Mouse (Mus musculus): Measurements from ENCODE around the gene Anapc4.

The Anapc4 gene

DNA sequence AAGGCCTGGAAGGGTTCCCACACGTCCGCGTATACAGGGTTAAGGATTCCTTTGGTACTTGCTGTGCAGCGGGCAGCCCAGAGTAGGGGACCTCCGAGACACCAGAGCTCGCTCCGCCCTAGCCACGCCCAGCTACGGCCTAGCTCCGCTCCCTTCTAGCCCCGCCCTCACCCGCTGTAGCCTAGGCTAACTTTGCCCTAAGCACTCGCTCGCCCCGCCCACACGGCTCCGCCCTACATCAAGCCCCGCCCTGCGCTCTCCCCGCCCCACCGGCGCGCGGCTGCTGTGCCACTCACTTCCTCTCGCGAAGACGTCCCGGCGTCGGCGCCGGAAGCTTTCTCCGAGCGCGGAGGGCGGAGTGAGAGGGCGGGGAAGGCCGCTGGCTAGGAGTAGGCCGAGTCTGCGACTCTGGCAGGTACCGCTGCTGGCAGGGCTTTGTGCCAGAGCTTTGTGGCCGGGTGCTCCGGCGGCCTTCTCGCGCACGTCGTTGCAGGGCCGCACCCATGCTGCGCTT, at the start of gene Anapc4:
TSS of gene Anapc4 (plus strand) at position 252 of the 514 bp plus-strand sequence.
- DNase-seq (ENCODE audit: low spot score): peak; percentile 100

DNA sequence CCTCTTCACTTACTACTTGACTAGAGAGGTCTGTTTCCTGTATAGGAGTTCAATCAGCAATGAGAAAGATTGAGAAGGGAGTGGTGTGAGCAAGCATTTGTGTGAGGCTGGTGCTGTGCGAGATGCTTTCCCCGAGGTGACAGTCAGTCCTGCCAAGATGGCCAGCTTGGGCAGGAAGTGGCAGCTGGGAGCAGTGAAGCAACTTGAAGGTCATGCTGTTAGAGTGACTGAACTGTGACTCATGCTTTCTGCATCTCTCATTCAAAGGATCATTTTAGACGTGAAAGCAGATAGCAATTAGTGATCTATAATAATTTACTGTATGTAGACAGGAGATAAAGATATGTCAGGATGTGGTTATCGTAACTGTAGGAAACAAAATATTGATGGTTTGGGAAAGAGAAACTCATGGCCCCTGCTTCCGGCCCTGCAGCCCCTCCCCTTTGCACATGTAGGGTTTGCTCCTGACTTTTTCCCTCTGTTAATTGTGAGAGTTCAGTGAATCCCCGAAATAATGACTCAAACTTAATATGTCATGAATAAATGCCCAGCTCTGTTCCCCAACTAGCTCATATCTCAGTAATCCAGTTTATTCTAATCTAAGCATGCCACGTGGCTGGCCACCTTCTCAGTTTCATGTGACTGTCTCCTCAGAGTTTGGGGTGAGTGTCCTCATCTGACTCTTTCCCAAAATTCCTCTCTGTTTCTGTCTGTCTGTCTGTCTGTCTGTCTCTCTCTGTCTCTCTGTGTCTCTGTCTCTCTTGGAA, 47.1 kb upstream of the Anapc4 start:
- DNase-seq (ENCODE audit: low spot score): no peak

DNA sequence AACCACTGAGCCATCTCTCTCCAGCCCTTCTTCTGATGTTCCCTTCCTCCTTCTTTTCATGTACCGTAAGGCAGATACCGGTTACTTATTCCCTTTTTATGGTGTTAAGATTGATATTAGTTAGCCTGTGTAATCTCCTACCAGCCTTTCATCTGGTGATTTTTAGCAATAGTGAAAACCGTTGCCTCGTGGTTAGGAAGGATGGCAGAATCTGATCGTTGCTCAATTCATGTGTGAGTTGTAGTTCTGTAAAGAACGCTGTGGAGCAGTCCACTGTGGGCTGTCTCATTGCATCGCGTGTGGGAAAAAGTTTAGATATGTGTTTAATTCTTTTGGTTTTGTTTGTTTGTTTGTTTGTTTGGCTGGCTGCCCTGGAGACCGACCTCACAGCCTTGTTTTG, 40.6 kb upstream of the Anapc4 start:
- DNase-seq (ENCODE audit: low spot score): no peak

DNA sequence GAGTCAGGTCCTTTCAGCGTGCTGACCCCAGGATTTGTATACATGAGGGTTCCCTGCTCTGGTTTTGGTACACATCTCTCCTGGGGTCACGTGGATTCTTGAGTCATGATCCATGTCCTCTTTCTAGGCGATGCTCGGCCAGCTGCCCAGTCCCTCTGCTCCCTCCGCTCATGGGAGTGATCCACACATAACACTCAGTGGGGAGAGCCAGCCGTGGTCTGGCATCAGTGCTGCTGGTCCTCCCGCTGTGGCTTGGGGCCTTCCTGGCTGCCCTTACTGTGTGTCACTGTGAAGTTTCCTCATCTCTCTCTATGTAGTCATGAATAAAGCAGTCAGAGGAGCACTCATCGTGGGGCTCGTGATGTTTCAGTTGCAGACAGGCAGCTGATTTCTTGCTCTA, 39.7 kb upstream of the Anapc4 start:
- no peak for DNase-seq (ENCODE audit: low spot score)

DNA sequence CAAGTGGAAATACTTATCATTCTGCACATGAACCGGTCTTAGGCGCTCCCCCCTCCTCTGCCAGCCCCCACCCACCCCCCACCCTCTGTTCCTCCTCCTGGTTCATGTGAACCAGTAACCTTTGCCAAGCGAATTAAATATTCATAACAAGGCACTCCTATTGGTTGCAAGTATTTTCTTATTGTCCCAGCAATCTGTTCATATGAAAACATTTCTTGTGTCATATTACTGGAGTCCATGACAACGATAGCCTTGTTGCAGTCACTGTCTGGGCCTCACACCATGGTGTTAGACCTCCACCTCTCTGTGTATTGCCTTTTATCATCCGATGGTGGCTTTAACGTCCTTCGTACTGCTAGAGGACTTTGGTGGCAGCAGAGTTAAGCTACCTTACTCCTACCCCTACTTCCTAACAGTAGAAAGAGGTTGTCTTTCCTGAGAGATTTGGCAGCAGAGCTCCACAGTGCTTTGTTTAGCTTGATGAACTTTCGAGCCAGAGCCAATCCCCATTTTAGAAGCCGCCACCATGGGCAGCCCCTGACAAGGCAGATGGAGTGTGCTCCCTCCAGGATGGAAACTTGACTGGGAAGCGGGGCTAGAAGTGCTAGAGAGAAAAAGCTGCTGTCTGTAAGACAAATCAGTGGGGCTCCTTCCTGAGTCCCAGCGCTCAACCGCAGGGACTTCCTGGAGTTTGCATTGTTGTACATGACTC, 34.4 kb upstream of the Anapc4 start:
- no peak for DNase-seq (ENCODE audit: low spot score)

DNA sequence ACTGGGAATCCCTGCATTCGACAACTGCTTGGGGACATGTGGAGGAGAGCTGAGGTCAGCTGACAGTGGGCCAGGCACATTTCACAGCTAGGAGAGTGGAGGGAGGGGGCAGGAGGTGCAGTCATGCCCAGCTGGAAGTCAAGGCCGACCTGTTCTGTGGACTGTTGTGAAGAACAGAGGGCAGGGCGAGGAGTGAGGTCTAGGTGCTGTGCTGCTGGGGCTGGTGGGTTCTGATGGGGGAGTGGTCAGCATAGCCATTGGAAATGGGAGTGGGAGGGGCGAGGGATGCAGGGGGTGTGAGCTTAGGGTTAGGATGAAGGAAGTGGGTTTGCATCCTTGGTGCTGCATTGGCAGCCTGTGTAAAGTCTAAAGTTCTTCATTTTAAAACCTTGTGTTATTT, 28.0 kb upstream of the Anapc4 start:
- DNase-seq (ENCODE audit: low spot score): no peak

DNA sequence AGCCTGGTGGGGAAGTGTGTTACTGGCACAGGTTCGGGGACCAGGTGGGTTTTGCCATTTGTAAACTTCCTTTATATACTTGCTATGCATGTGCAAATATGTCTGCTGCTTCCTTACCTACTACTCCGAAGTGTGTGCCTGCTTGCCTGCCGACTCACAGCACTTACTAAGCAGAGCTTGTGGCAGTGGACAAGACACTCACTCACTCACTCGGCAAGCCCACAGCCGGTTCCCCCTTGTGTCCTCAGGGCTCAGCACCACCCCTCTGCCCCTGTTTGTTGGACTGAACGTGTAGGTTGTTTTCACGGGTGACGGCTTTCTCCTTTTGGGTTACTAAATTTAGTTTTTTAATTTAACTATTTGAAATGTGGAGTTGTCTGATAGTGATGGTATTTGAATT, 27.5 kb upstream of the Anapc4 start:
- no peak for DNase-seq (ENCODE audit: low spot score)

DNA sequence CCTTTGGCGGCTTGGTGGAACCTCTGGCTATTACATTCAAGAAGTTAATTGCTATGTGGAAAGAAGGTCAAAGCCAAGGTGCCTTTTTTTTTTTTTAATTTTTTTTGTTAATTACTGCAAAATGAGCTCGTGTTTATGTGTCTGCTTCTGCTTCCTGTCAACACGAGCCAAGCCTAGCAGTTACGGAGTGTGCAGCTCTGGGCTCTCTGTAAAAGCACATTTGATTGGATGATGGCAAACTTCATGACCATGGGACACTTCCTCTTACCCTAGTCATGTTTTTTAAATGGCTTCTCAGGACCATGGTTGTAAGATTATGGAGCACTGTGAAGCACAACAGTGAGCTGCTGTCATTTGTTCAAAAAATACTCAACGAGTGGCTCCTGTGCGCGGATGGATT, 26.8 kb upstream of the Anapc4 start:
- no peak for DNase-seq (ENCODE audit: low spot score)

DNA sequence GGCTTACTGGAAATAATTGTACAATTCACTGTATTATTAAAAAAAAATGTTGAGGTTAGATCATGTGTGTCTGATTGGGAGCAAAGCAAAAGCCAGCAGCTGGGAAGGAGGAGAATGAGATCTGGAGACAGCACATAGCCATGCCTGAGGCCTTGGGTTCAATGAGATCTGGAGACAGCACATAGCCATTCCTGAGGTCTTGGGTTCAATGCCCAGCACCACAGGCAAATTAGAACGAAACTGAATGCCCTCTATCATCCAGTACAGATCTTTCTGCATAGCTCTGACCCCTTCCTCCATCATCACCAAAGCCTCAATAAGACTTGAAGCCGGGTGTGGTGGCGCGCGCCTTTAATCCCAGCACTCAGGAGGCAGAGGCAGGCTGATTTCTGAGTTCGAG, 23.4 kb upstream of the Anapc4 start:
- no peak for DNase-seq (ENCODE audit: low spot score)

DNA sequence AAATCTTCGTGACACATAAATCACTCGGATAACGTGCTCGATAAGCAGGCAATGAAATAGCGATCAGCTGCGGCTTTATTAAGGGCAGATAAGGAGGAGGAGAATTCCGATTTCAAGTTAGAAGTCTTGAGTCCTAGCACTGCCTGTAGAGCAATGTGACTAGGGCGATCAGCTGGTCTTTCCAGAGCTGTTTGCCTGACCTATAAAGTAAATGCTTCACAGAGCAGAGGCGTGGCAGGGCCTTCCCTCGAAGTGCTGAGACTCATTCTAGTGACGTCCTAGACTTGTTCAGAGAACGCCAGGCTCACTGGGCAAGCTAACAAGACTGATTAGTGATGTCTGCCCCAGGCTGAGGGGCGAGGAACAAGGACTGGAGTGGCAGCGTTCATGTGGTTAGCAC, 22.8 kb upstream of the Anapc4 start:
- DNase-seq (ENCODE audit: low spot score): no peak

DNA sequence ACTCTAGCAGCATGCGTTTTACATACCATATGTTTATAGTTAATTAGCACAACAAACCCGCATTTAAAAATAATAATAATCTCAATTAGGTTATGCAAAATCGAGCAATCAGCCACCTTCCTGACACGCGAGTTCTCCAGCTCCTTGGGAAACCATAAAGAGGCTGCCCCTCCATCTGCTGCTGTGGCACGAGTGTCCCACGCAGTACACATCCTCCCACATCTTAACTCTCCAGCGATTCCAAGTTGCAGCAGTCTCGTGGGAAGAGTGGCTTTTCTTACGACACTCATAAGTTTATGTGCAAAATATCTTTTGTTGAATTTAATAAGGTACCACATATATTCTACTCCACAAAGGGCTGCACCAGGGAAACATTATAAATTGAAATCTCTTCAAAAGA, 21.4 kb upstream of the Anapc4 start:
- no peak for DNase-seq (ENCODE audit: low spot score)

DNA sequence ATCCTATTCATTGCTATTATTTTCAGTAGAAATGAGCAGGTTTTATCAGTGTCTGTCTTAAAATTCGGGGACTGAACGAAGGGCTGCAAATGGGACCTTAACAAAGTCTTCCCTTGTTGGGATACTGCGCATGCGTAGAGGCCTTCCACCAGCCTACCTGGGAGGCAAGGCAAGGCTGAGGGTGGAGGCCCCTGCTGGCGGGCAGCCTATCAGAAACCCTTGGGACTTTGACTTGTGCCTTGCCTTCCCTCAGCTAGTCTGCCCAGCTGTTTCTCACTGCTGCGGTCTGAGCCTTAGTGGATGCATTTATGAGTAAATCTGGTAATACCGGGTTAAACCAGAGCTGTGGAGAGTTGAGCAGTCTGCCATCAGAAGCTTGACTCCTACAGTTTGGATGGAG, 20.5 kb upstream of the Anapc4 start:
- no peak for DNase-seq (ENCODE audit: low spot score)

DNA sequence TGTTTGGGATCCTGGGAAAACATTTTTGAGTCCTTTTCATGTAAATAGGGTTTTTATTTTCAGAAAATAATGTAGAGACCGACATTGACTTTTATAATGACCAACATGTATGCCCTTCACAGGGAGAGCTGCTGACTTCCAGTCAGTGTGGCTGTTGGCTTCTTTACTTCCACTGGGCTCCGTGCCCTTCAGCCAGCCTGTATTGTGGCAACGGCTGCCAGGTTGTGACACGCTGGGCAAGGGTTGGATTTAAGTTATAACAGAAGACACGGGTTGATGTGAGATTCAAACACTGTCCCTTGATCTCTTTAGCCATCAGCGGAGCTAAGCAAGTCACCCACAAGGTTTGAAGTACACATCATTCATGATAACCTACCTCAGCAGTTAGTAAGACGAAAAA, 15.1 kb upstream of the Anapc4 start:
- no peak for DNase-seq (ENCODE audit: low spot score)

DNA sequence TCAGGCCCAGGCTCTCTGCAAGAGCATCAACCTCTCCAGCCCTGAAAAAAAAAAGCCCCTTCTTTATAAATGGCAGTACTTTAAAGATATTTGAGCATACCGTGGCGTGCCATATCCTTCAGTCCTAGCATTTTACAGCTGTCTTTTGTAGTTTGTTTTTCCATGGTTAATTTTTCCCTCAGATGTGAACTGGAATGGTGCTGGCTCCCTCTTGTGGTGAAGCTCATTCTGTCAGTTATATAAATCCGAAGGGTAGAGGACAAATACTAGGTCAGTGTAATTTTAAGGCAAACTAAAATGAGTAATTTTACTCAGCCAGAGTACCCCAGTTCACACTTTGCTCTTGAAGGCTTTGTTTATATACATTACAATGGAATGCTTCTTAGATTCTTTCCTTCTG, 12.1 kb upstream of the Anapc4 start:
- DNase-seq (ENCODE audit: low spot score): no peak

DNA sequence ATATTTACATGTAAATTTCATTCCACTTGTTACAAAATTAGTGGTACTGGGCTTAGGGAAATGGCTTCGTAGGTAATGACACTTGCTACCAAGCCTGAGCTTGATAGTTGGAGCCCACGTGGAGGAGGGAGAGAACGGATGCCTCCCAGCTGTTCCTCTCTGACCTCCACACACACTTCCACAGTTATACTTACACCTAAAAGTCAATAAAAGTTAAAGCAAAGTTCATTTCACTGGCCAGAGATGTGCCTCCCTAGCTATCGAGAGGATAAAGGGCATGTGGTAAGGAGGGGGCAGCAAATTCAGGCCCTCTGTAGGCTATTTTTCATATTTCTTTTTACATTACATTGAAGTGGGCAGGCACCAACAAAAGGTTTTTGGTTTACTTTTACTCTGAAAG, 5.9 kb upstream of the Anapc4 start:
- DNase-seq (ENCODE audit: low spot score): no peak

DNA sequence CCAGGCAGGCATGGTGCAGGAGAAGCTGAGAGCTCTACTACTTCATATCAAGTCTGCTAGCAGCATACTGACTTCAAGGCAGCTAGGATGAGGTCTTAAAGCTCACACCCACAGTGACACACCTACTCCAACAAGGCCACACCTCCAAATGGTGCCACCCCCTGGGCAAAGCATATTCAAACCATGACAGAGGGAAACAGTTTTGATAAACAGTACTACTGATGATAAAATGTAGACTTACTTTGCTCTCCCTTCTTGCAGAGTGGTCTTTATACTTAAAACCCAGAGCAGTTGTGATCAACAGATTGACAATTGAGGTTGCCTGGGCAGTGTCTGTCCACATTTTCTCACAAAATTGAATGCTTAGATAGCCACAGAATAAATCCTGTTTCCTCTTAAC, 807 bp upstream of the Anapc4 start:
- no peak for DNase-seq (ENCODE audit: low spot score)

DNA sequence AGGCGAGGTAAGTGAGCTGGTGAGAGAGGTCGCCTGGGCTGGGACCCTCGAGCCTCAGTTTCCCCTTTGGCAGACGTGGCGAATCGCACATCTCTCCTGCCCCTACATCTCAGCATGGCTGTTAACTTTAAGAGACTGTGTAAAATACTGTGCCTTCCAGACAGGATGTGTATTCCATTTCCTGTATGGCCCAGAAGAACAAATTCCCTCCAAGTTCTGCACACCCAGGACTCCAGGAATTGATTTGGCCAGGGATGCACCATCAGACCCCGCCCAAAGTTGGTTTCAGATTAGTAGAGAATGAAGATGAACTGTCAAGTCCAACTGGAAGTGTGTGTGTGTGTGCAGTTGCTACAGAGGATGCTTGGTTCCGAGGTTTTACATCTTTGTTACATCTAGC, 574 bp downstream of the Anapc4 start:
- DNase-seq (ENCODE audit: low spot score): no peak

DNA sequence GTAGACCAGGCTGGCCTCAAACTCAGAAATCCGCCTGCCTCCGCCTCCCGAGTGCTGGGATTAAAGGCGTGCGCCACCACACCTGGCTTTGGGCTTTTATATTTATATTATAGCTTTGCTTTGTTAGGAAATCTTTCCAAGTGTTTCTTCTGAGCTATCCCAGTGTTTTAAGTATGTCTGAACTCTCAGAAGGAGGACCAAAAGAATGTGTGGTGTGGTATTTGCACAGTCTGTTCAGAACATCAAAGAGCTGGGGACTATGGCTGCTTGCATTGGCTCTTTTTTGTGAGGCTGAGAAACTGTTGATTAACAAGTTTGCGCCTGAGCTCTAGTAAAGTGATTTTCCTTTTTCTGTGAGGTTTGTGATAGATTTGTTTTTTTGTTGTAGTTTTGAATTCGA, 10.5 kb downstream of the Anapc4 start:
- DNase-seq (ENCODE audit: low spot score): no peak

DNA sequence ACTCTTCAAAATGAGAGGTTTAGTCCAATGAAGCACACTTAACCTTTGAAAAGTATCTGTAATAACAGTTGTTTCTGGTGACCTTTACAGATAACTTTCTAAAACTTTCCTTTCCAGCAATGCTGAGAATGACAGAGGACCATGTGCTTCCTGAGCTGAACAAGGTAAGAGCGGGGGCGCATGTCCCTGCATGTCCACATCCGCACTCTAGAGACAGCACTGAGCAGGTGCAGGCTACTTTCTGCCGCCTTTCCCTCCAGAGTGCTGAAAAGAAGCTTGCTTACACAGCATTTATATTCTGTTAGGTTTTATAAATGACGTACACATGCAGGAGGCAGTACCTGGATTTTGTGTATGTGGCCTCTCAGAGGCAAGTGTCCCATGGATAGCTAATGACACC, 21.9 kb downstream of the Anapc4 start:
- DNase-seq (ENCODE audit: low spot score): no peak

DNA sequence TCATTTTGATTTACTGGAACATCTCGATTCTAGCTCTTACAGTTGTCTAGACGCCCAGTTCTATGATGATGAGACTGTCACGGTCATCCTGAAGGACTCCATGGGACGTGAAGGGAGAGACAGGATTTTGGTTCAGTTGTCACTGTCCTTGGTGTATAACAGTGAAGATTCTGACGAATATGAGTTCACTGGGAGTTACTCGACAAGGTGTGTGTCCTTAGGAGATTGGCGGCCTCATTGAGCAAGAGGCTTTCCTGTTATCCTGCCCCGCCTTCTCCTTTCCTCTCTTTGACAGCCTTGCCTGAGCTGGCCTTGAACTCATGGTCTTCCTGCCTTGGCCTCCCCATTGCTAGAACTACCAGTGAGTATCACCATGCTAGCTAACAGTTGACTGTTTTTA, 30.6 kb downstream of the Anapc4 start:
- no peak for DNase-seq (ENCODE audit: low spot score)

DNA sequence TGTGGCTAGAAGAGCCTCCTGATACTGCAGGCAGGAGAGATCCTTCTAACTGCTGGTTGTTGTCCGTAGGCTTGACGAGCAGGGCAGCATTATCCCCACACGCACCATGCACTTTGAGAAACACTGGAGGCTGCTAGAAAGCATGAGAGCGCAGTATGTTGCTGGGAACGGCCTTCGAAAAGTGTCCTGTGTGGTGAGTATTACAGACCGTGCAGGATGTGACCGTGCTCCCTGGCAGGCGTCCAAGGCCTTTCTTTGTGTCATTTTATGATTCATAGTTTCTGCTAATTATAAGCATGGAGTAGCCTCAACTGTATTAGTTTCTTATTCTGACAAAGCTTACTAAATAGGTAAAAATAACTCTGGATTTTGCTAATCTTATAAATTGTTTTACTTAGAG, 32.0 kb downstream of the Anapc4 start:
- peak; percentile 64 for DNase-seq (ENCODE audit: low spot score)

DNA sequence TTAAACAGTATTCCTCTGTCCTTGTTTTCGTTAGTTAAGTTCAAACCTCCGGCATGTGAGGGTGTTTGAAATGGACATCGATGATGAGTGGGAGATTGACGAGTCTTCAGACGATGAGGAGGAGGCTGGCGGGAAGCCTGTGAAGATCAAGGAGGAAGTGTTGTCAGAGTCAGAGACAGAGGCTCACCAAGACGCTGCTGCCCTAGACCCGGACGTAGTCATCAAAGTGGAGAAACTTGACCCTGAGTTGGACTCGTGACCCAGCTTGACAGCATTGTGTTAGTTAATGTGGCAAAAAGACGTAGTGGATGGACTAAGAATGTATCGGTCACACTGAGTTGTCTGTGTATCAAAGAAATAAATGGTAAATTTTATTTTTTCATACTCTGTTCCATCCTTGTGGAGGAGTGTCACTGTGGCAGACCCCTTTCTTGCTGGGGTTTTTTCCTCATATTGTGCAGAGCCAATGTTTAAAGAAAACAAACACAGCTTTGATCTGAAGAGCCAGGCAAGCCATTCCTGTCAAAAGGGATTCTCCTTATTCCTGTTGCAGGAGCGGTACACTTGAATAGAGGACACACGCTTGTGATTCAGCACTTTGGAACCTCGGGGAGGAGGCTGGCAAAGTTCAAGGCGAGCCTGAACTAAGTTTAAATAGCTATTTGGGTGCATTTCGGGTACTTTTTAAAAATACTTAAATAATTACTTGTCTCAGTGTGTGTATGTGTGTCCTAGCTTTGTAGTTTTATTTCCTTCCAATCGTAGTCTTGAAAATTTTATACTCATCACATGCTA, 32.7 kb downstream of the Anapc4 start:
- DNase-seq (ENCODE audit: low spot score): no peak
